Mouse (Mus musculus) lung, adult 18-20 months (tissue): ENCODE measurements around the gene Pofut2.

Experiments
- DNase-seq, 2 experiments: peaks; one replicate each; pipeline ENCODE4 v3.0.0; 2022; ENCODE audit warnings: mixed read lengths in 2 of 2

Gene Pofut2

DNA sequence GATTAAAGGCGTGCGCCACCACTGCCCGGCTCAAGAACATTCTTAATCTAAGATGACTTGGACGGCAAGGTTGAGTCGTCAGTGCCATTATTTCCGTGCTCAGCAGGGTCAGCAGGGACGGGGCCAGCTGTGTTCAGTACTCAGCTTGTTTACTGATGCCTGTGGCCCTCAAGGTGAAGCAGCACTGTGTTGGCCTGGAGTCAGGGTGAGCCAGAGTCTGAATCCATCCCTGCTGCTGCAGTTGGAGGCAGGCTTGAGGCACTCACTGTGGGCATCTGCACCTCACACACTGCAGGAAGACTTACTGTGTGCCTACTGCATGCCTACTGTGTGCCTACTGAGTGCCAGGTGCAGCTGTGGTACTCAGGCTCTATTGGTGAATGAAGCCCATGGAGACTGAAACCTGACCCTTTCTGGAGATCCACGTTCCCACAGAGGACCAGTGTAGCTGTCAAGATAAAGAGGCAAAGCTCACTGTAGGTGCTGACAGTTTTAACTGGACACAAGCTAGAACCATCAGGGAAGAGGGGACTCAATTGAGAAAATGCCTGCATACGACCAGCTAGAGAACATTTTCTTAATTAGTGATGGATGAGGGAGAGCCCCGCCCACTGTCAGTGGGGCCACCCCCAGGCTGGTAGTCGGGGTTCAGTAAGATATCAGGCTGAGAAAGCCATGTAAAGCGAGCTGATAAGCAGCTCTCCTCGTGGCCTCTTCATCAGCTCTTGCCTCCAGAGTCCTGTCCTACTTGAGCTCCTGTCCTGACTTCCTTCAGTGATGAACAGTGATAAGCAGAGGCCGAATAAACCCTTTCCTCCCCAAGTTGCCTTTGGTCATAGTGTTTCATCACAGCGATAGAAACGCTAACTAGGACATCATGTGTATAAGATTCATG, 26.9 kb upstream of the Pofut2 start:
- no peak for DNase-seq

DNA sequence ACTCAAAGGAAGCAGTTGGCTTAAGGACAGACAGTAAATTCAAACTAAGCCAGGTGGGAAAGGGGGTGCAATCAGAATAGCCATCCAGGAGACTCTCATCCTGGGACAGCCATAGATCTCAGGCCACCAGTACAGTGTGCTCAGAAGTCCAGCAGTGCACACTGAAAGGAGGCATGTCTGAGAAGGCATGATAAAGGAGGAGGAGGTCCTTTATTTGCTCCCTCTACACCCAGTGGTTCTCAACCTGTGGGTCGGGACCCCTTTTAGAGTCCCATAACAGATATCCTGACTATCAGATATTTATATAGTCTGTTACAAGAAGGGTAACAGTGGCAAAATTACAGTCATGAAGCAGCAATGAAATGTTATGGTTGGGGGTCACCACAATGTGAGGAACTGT, 25.8 kb upstream of the Pofut2 start:
- DNase-seq: no peak

DNA sequence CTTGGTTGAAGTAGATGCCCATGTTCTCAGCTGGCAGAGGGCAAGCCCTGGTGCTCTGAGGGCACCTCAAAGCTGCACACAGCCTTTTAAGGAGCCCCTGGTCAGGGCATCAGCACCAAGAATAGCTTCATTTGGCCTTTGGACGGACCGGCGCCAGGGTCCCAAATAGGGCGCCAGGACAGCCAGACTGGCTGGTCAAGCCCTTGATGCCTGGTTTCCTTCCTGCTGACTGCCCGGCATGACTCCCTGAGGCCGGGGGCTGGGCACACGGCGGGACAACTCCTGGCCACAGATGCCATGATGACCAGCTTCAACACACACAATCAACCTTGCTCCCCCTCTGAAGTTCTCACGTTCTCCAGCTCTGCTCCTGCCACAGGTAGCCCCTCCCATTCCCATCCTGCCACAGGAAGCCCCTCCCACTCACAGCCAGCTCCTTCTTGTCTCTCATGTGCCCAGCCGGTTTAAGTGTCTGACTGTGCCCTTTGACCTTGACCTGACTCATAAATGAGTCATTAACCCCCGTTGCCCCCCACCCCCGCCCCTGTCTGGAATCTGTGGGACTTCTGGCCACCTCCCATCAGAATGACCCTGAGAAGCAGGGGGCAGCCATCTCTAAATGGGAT, 23.9 kb upstream of the Pofut2 start:
- DNase-seq: no peak

DNA sequence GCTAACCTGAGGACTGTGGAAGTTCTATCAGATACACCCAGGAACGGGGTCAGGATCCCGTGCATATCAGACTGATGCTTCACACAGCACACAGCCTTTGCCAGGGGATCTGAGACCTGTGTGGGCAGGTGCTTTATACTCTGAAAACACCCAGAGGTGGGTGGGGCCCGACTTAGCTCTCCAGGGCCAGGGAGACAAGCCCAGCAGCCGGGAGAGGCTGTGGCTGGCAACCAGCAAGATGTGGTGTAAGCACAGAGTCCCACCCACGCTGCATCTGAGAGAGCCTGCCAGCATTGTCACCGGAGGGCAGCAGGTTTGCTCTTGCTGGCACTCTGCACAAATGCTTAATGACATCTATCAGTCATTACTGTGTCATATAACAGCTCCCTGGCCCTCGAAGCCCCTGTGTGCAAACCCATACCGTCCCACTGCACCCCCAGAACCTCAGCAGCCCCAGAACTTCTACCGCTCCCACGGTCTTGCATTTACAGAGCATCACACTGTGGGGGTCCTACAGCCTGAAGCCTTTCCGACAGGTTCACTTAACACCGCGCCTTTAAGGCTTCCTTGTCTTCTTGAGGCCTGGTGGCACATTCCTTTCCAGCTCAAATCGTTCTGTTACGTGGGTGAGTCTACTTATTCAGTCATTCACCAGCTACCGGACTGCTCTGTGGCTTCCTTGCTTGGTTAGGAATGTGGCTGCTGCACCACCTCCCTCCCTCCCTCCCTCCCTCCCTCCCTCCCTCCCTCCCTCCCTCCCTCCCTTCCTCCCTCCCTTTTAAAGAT, 21.0 kb upstream of the Pofut2 start:
- no peak for DNase-seq

DNA sequence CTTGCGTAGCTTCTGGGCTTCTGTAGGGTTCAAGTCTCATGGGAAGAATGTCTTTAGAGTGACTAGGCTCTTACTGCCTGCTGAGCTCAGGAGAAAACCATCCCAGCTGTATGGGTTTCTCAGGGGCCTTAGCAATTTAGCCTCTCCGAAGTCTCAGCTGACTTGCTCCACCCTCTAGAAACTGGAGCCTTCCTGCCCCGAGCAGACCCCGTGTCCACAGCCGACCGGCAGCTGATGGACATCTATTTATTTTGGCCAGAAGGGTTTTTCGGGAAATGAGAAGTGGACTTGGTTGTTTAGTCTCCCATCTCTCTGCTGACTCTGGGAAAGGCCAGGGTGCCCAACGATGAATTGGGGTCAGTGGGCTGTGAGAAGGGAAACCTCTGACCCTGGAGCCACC, 18.3 kb upstream of the Pofut2 start:
- no peak for DNase-seq

DNA sequence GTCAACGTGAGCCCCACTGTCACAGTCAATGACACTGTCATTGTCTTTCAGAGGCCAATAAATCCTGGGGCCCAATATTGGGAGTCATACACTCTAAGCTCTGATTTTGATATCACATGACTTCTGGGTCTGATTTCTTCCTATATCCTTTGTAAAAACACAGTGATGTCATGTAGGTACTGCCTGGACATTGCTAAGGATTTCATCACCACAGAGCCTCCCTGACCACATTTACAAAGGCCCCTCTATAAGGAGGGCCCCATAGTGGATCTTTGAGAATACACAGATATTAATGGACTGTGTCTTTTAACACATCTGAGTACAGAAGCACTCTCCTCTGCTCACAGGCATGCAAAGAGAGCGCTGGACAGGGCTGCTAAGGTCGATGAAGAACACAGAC, 16.6 kb upstream of the Pofut2 start:
- DNase-seq: no peak

DNA sequence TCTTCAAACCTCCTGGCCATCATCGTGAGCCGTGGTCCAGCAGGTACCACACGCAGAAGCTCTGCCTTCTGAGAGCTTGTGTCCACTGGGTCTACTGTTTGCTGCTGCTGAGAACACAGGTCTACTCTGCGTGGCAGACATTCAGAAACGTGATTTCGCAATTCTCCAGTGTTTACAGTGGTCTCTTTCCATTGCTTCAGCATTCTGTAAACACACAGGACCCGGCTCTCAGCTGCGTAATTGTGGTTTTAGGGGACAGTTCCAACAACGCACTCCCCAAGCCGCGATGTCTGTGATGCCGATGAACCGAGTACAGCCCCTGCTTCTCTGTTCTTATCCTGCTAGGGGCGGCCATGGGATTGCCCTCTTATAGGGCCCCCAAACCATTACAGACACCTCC, 16.1 kb upstream of the Pofut2 start:
- peak; percentile 38 to 70 for DNase-seq

DNA sequence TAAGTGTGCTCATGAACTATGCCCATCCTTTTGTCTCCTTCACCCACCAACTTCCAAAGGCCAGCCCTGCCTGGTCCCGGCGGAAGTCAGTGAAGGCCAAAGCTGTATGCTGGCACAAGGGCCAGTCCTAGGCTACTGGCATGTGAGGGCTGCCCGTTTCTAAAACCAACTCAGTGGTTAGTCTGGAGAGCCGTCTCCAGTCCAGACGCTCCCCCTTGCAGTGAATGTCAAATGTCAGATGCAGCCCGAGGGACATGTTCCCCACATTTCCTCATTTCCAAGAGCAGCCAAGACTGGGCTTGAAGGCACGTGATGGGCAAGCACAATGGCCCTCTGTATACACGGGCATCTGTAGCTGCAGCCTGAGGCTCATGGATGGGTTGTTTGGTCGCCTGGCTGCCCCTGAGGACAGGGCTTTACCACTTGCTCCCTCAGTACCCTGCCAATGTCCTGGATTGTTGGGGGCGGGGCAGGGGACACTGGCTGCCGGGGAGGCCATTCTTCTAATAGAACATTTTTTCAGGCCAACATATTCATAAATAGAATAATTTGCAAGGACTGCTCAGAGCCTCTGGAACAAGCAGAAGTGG, 15.4 kb upstream of the Pofut2 start:
- DNase-seq: no peak

DNA sequence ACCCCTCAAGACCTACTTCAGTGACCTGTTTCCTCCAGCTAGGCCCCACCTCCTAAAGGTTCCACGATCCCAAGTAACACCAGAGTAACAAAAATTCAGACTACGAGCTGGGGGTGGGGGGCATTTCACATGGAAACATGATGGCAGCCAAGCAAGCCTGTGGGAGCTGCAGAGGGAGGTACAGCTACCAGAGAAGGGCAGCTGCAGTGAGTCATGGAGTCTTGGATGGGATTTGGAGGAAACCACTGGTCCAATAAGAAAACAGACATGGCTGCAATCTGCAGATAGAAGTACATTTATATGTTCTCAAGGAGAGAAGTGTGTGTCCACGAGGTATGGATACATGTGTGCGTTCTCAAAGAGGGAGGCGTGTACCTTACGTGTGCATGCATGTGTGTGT, 14.2 kb upstream of the Pofut2 start:
- no peak for DNase-seq

DNA sequence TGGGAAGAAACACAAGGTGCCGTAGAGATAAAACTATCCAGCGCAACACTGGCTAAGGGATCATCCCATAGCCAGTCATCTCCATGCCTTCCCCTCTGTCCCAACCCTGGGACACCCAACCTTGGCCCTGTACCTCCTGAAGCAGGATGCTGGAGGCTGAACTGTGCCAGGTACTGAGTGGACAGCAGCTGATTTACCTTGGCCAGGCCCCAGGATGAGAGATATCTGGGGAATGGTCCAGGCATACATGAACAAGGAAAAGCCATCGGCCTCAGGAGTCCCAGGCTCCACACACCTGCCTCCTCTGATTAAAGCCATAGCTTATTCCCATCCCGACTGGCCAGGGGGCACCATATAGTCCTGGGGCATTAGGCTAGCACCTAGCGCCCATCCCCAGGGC, 12.0 kb upstream of the Pofut2 start:
- DNase-seq: no peak

DNA sequence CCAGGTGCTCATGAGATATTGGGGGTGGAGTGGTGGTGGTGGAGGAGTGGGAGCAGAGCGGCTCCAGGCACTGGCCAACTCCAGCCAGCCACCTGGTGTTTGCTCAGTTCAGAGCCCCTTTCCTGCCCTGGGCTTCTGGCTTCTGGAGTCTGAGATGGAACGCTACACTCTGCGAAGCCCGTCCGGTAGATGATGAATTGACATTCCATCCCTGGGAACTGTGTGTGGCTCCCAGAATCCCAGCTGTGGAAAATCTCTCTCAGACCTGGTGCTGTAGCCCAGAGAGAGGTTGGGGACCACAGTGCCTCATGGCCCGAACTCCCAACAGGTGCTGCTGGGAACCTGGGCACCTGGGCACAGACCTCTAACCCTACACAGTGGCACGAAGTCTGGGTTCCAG, 11.3 kb upstream of the Pofut2 start:
- no peak for DNase-seq

DNA sequence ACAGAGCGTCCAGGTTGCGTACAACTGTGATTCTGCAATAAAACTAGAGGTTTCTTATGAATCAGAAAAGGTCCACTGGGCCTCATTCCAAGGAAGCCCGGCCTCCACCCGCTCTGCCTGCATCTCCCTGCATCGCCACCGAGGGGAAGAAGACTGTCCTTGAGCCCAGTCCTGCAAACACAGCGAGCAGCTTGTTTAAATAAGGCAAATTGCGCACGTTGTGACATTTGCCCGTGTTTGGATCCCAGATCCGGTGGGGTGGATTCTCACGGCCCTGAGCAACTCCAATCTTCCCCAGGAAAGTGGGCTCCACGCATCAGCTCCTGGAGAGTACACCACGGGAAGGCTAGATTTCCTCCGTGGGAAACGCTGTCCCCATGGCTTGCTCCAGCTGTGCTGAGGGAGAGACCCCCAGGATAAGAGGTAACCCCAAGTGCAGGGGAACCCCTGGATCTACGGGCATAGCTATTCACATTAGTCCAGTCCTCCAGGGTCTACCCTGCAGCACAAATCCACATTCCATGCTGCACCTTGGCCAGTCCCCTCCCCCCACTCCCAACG, 7.7 kb upstream of the Pofut2 start:
- DNase-seq: no peak

DNA sequence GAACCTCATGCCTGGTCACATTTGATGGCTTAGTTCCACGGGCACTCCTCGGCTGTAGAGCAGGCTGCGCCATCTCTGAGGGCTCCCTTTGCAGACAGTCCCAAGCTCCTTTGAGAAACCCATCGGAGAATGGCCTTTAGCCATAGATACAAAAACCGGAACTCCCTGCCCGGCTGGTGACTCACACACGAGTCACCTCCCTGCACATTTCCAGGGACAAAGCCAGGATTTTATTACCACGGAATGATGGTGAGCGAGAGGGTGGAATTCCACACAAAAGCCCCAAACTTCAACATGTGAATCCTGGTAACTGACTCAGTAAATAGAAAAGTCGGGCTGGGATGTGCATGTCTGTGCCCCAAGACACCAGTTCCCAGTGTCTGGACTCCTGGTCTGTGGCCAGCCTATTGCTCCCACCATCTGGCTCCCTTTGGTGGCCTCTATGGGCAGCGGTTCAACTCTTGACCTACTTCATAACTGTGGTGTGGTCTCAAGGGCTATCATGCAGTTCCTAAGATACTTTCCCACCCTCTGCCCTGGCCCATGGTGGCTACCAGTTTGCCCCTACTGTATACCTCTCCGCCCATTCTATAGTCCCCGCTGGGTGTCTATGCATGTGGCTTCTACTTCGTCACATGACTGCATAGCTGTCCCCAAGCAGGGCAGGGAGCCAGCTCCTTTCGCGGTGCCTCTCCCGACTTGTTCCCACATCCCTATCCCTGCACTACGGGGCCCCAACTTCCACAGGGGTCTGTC, 7.1 kb upstream of the Pofut2 start:
- peak; percentile 34 to 35 for DNase-seq

DNA sequence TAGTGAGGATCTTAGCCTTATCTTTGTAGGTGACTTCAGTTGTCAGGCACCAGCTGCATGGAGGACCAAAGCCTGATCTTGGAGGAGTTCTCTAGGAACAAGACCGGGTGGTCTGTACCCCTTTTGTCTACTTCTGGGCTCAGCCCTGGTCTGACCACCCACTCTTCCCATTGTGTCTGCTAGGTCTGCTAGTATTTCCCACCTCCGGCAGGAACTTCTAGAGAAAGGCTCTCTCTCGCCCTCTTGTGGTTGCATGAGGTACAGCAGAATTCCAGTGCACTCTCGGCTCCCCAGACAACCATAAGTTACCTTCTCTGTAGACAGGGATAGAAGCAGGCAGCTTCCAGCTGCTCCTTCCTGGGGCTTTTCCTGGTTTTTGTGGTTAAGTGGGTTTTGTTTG, 6.2 kb upstream of the Pofut2 start:
- peak; percentile 71 to 77 for DNase-seq

DNA sequence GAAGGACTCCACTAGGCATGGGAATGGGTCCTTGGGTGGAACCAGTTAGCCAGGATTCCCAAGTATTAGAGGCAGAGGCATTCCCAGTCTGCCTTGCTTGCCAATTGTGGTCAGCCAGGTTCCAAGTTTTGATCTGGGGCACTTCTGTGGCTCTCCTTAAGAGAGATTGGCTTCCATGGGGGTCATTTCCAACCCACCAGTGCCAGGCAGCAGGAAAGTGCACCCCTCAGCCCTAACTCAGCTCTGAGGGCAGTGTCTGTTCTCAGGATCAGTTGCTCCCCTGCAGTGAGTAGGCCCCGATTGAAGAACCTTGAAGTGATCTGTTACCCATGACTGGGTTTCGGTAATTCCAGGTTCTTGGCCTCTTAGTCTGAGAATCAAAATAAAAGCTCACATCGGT, 3.8 kb upstream of the Pofut2 start:
- DNase-seq: no peak

DNA sequence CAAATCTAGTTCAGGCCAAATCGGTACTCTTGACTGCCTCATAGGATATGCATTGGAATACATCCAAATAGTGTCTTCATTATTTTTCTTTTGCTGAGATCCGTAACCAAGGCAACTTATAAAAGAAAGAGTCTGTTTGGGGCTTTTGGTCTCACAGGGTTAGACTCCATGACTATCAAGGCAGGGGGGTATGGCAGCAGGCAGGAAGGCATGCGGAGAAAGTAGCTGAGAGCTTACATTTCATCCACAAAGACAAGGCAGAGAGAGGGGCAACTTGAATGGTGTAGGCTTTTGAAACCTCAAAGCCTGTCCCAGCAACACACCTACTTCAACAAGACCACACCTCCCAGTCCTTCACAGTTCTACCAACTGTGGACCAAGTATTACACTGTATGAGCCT, 3.3 kb upstream of the Pofut2 start:
- no peak for DNase-seq

DNA sequence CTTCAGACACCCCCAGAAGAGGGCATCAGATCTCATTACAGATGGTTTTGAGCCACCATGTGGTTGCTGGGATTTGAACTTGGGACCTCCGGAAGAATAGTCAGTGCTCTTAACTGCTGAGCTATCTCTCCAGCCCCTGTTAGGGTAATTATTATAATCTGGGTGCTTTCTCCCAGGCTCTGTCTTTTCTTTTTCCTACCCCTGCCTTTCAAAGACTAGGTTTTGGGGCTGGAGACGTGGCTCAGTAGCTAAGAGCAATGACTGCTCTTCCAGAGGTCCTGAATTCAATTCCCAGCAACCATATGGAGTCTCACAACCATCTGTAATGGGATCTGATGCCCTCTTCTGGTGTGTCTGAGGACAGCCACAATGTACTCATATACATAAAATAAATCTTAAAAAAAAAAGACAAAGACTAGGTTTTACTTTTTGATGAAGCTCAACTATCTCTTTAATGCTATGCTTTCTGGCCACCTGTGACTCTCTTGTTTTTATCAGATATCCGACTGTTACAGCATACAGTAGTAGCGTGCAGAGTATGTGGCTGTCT, 902 bp upstream of the Pofut2 start:
- no peak for DNase-seq

DNA sequence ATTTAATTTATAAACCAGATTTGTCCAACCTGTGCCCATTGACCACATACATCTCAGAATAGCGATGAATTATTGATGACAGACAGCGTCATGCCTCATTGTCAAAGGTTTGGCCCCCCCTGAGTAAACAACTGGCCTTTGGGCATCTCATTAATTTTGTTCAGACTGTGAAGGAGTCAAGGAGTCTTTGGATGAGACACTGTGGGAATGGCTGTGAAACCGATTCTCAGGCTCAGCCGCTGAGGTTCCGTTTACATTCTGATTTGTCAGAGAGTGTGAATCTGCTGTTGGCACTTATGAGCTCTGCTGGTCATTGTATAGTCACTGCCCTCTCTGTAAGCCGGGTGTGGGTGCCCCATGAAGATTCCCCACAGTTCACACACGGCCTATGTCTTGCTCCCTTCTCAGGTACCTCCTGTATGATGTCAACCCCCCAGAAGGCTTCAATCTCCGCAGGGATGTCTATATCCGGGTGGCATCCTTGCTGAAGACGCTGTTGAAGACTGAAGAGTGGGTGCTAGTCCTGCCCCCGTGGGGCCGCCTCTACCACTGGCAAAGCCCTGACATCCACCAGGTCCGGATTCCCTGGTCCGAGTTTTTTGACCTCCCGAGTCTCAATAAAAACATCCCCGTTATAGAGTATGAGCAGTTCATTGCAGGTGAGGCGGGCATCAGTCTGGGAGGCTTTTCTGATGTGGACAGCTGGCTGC, 1.3 kb downstream of the Pofut2 start:
- DNase-seq: no peak

DNA sequence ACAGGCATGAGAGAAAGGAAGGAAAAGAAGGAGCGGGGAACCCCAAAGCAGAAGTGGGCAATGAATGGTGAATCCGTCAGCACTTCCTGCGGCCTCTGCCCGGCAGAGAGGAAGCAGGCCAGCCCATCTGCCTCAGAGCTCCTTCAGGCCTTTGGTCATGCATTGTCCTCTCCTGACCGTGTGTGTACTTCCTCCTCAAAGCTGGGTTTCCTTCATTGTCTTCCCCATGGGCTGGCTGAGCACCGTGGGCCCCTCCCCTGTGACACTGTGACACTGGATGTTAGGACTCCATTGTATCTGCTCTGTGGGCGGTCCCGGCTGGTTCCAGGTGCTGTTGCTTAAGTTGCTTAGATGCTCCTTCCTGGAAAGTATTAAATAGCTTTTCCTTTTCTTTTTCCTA, 7.3 kb downstream of the Pofut2 start:
- DNase-seq: peak; percentile 40 to 43

DNA sequence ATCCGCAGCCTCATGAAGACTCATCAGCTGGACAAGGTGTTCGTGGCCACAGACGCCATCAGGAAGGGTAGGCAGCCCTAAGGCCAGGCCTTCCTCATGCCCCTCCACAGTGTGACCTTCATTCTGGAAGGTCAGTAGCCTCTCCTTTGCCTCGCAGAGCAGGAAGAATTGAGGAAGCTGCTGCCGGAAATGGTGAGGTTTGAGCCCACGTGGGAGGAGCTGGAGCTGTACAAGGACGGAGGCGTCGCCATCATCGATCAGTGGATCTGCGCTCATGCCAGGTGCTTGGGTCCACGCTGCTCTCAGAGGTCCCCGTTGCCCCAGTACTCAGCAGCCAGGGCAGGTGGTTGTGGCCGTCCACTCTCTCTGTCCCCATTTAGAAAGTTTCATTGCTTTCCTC, 8.0 kb downstream of the Pofut2 start:
- DNase-seq: no peak

DNA sequence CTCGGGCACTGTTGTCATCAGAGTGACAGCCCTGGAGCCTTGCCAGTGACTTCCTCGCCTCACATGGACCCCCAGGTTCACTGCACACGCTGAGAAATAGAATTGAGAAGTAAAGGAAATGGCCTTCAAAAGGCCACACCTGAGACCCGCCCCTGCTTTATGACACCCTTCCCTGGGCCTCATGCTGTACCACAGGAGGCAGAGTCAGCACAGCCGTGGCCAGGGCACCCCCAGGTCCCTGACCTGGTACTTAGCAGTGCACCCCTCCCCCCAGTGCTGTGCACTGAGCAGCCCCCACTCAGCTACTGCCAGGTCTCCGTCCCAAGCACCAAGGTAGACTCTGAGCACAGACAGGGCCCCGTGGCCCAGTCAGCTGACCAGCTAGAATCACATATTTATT, 10.1 kb downstream of the Pofut2 start:
- DNase-seq: no peak
